Mouse (Mus musculus): ENCODE measurements around the gene Atg16l2. TPM values are rescaled to one million over a fixed set of nuclear protein-coding genes. Genes with fewer than 3 reads are reported as not detected.

The Atg16l2 gene
- polyA plus RNA-seq, 1 experiment from 2014 or later: 23.8 TPM

DNA sequence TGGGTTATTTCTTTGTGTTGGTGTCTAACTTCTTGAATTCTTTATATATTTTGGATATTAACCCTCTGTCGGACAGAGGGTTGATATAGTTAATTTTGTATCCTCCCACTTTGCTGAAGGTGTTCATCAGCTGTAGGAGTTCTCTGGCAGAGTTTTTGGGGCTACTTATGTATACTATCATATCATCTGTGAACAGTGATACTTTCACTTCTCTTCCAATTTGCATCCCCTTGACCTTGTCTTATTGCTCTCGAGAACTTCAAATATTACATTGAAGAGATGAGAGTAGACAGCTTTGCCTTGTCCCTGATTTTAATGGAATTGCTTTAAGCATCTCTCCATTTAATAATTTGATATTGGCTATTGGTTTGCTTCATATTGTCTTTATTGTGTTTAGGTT, 78.5 kb downstream of the Atg16l2 start:
- Histone ChIP-seq H3K4me3 (no peak overlapping the region), H3K4me2 (no peak overlapping the region), H3K9ac (no peak overlapping the region), H3K4me1 (replicated peaks) (no peaks in the 10 kb centered on the region), H3K36me3 (no peaks in the 10 kb centered on the region), H3K9me3 (replicated peaks) (no peaks in the 10 kb centered on the region), H3K27ac (ENCODE audit: poor library complexity, severe bottlenecking) (no peak overlapping the region), H3K27me3 (replicated peaks) (no peaks in the 10 kb centered on the region)
- no peak for ATAC-seq (ENCODE audit: insufficient number of reproducible peaks, low FRiP score)
- 89% methylated on average over 2 of the region's 2 CpGs for WGBS

DNA sequence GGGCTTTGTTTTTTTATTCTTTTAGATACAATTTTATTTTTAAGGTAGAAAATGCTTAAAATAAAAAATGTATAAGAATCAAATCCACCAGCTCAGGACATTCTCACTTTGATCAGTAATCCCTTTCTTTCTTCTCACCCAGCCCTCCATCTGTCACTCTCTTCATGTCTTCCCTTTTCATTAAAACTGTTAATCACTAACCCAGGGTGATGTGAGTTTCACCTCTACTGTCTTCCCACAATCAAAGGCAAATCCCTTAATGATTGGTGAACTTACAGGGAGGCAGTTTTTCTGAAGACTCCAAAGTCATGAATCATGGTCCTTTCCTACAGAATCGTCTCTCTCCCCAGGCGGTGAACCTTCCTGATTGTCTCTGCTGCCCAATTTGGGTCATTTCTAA, 85.3 kb downstream of the Atg16l2 start:
- ATAC-seq (ENCODE audit: insufficient number of reproducible peaks, low FRiP score): no peak
- Histone ChIP-seq H3K4me1 (replicated peaks) (no peaks in the 10 kb centered on the region), H3K4me3 (no peak overlapping the region), H3K9me3 (replicated peaks) (no peaks in the 10 kb centered on the region), H3K4me2 (no peak overlapping the region), H3K36me3 (peaks cover 2% of the 10 kb centered on the region), H3K27ac (ENCODE audit: poor library complexity, severe bottlenecking) (no peak overlapping the region), H3K27me3 (replicated peaks) (no peaks in the 10 kb centered on the region), H3K9ac (no peak overlapping the region)
- WGBS: 82% methylated on average over 2 of the region's 2 CpGs

DNA sequence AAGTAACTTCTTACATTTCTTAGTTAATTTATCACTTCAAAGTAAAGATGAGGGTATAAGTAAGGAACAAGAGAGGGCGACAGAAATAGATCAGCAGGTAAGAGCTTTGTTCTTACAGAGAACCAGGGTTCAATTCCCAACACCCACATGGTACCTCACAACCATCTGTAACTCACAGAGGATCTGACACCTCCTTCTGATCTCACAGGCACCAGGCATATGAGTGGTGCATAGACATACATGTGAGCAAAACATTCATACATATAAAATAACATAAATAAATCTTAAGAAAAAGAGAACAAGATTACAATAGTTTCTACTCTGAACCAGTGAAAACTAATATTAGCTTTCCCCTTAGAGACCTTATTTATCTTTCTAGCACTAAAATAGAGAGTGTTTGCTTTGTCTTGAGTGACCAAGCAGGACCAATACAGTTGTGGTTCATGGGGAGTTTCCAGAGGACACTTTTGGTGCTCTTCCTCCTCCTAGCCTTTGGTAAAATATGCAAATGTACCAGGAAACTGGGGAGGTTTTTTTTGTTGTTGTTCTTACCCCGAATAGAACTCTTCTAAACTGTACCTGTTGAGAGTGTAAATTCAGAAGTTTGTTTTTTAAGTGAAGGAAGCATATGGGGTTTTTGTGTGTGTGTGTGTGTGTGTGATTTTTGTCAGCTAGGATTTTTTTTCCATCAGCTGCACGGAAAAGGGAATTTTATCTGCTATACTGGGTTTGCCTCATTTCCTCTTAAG, 88.4 kb downstream of the Atg16l2 start:
- WGBS: 68% methylated on average over 3 of the region's 3 CpGs
- no peaks in the 10 kb centered on the region for H3K9me3 ChIP-seq (replicated peaks)
- no peak overlapping the region for H3K9ac ChIP-seq
- H3K4me2 ChIP-seq: no peak overlapping the region
- no peak for ATAC-seq (ENCODE audit: insufficient number of reproducible peaks, low FRiP score)
- H3K27ac ChIP-seq (ENCODE audit: poor library complexity, severe bottlenecking): no peak overlapping the region
- H3K4me3 ChIP-seq: no peak overlapping the region
- no peaks in the 10 kb centered on the region for H3K4me1 ChIP-seq (replicated peaks)
- H3K36me3 ChIP-seq: peaks cover 2% of the 10 kb centered on the region
- H3K27me3 ChIP-seq (replicated peaks): no peaks in the 10 kb centered on the region

Other genes starting within 250 kb of the Atg16l2 start
- 18.4 and 18.7 TPM in 2 replicates for gene Fchsd2, start 209.4 kb downstream of the Atg16l2 start, polyA plus RNA-seq (2016; fragmentation: Nextera tagmentation; extraction: Ambion mirVana)
- gene Stard10, start 14.8 kb upstream of the Atg16l2 start, polyA plus RNA-seq (2016; fragmentation: Nextera tagmentation; extraction: Ambion mirVana): 22.9 and 28.6 TPM in 2 replicates
- gene Arap1, start 45.8 kb upstream of the Atg16l2 start, polyA plus RNA-seq (2016; fragmentation: Nextera tagmentation; extraction: Ambion mirVana): 19.9 and 22.5 TPM in 2 replicates
- gene Gm45837, start 108.6 kb upstream of the Atg16l2 start, polyA plus RNA-seq (2016; fragmentation: Nextera tagmentation; extraction: Ambion mirVana): 0.74 and 2.9 TPM in 2 replicates
- gene Pde2a, start 119.4 kb upstream of the Atg16l2 start, polyA plus RNA-seq (2016; fragmentation: Nextera tagmentation; extraction: Ambion mirVana): 3.2 and 6.2 TPM in 2 replicates

Measured in heart, embryonic 12.5 days (tissue).